Mouse (Mus musculus) C2C12 (cell line): Measurements from ENCODE around the gene Myh11. TPM values are rescaled to one million over a fixed set of nuclear protein-coding genes. Genes with fewer than 3 reads are reported as not detected.

Experiments
- H3K27me3 ChIP-seq: one replicate; pipeline ENCODE4 v1.6.1; 2011; ENCODE audit not compliant: control insufficient read depth, insufficient read depth, insufficient read length
- H3K36me3 ChIP-seq: one replicate; pipeline ENCODE4 v1.6.1; 2011; ENCODE audit not compliant: control insufficient read depth, insufficient read depth
- H3K4me3 ChIP-seq: one replicate; pipeline ENCODE4 v1.5.1; 2011; ENCODE audit warnings: mild to moderate bottlenecking, control low read depth; ENCODE audit not compliant: poor library complexity, insufficient read depth, severe bottlenecking
- H3K79me2 ChIP-seq: one replicate; pipeline ENCODE4 v1.6.1; 2011; ENCODE audit not compliant: control insufficient read depth, insufficient read depth
- H3K79me3 ChIP-seq: one replicate; pipeline ENCODE4 v1.6.1; 2011; ENCODE audit warnings: low read depth, control low read depth
- H3ac ChIP-seq: one replicate; pipeline ENCODE3; 2011; ENCODE audit warnings: low read depth; ENCODE audit not compliant: control insufficient read depth, insufficient read length
- CEBPB ChIP-seq: IDR thresholded peaks from one replicate; pipeline ENCODE4 v1.6.1; 2011; ENCODE audit warnings: low read depth, mild to moderate bottlenecking, control low read depth, moderate library complexity
- CTCF ChIP-seq: IDR thresholded peaks from one replicate; pipeline ENCODE4 v1.5.1; 2011; ENCODE audit not compliant: control insufficient read depth, insufficient read depth, insufficient read length
- FOSL1 ChIP-seq: IDR thresholded peaks from one replicate; pipeline ENCODE4 v1.8.0; 2011; ENCODE audit warnings: mild to moderate bottlenecking, low read length; ENCODE audit not compliant: poor library complexity, insufficient read depth, severe bottlenecking
- MAX ChIP-seq: IDR thresholded peaks from one replicate; pipeline ENCODE4 v1.6.1; 2011; ENCODE audit warnings: mild to moderate bottlenecking, control low read depth
- MYOD1 ChIP-seq: IDR thresholded peaks from one replicate; pipeline ENCODE4 v1.6.1; 2011; ENCODE audit warnings: low read depth; ENCODE audit not compliant: control insufficient read depth, insufficient read length
- MYOG ChIP-seq: IDR thresholded peaks from one replicate; pipeline ENCODE4 v1.6.1; 2011; ENCODE audit not compliant: control insufficient read depth, insufficient read length; ENCODE audit errors: extremely low read depth
- USF1 ChIP-seq: IDR thresholded peaks from one replicate; pipeline ENCODE4 v1.6.1; 2011; ENCODE audit warnings: low read depth, mild to moderate bottlenecking, control low read depth, moderate library complexity
- polyA plus RNA-seq: library from polyadenylated mRNA; unstranded; fragments of >200 nt; fragmentation: generic; extraction: Trizol; gene quantifications from one replicate; pipeline ENCODE4 v1.2.1, GENCODE M21; 2012; ENCODE audit warnings: missing spikeins

Myh11 gene
- polyA plus RNA-seq, 1 experiment: 0.01 TPM

- Histone ChIP-seq H3ac (no peak overlapping the region), H3K36me3 (peaks cover 51% of the 10 kb centered on the region), H3K27me3 (no peaks in the 10 kb centered on the region), H3K79me2 (peaks cover 22% of the 10 kb centered on the region), H3K4me3 (no peak overlapping the region), H3K79me3 (peaks cover 1% of the 10 kb centered on the region)
- TF ChIP-seq MAX: no peak
- TF ChIP-seq CTCF: no peak
- no peak for TF ChIP-seq CEBPB
- no peak for TF ChIP-seq USF1
- TF ChIP-seq MYOD1: no peak
- TF ChIP-seq MYOG: no peak
- TF ChIP-seq FOSL1: no peak
Measured at GRCm38 (mm10) chr16:14303676-14304075, 12.5 kb upstream of the Myh11 start.

GRCm38 (mm10) chr16:14303148-14303547 is 12.0 kb upstream of the Myh11 start:
- Histone ChIP-seq H3K79me2 (peaks cover 17% of the 10 kb centered on the region), H3K79me3 (peaks cover 1% of the 10 kb centered on the region), H3K36me3 (peaks cover 51% of the 10 kb centered on the region), H3K27me3 (no peaks in the 10 kb centered on the region), H3K4me3 (no peak overlapping the region), H3ac (no peak overlapping the region)
- TF ChIP-seq MAX (no peak), MYOD1 (no peak), MYOG (no peak), FOSL1 (no peak)

GRCm38 (mm10) chr16:14298461-14298860 is 7.3 kb upstream of the Myh11 start:
- Histone ChIP-seq H3K27me3 (no peaks in the 10 kb centered on the region), H3ac (no peak overlapping the region), H3K4me3 (no peak overlapping the region), H3K36me3 (peaks cover 38% of the 10 kb centered on the region), H3K79me3 (no peaks in the 10 kb centered on the region), H3K79me2 (no peaks in the 10 kb centered on the region)
- TF ChIP-seq MAX: no peak

GRCm38 (mm10) chr16:14297746-14298145 is 6.6 kb upstream of the Myh11 start:
- H3K36me3 ChIP-seq: peaks cover 31% of the 10 kb centered on the region
- no peaks in the 10 kb centered on the region for H3K27me3 ChIP-seq
- H3K79me3 ChIP-seq: no peaks in the 10 kb centered on the region
- no peak overlapping the region for H3K4me3 ChIP-seq
- no peaks in the 10 kb centered on the region for H3K79me2 ChIP-seq
- TF ChIP-seq MYOD1: no peak
- no peak for TF ChIP-seq FOSL1
- TF ChIP-seq CEBPB: no peak
- TF ChIP-seq MAX: no peak
- TF ChIP-seq CTCF: no peak
- no peak for TF ChIP-seq USF1
- TF ChIP-seq MYOG: no peak
- H3ac ChIP-seq: no peak overlapping the region

- Histone ChIP-seq H3K4me3 (no peak overlapping the region), H3K27me3 (no peaks in the 10 kb centered on the region), H3K79me2 (no peaks in the 10 kb centered on the region), H3ac (no peak overlapping the region), H3K36me3 (peaks cover 31% of the 10 kb centered on the region), H3K79me3 (no peaks in the 10 kb centered on the region)
- no peak for TF ChIP-seq MYOG
Measured at GRCm38 (mm10) chr16:14297137-14297536, 6.0 kb upstream of the Myh11 start.

- Histone ChIP-seq H3K79me2 (no peaks in the 10 kb centered on the region), H3K79me3 (no peaks in the 10 kb centered on the region), H3K4me3 (no peak overlapping the region), H3ac (no peak overlapping the region), H3K27me3 (no peaks in the 10 kb centered on the region), H3K36me3 (peaks cover 31% of the 10 kb centered on the region)
- TF ChIP-seq CEBPB (no peak), USF1 (no peak), MAX (no peak), MYOG (no peak), MYOD1 (no peak), FOSL1 (no peak), CTCF (no peak)
Measured at GRCm38 (mm10) chr16:14296544-14297124, 5.5 kb upstream of the Myh11 start.
